Mouse (Mus musculus): ENCODE data around the gene Crtc1.

The Crtc1 gene

DNA sequence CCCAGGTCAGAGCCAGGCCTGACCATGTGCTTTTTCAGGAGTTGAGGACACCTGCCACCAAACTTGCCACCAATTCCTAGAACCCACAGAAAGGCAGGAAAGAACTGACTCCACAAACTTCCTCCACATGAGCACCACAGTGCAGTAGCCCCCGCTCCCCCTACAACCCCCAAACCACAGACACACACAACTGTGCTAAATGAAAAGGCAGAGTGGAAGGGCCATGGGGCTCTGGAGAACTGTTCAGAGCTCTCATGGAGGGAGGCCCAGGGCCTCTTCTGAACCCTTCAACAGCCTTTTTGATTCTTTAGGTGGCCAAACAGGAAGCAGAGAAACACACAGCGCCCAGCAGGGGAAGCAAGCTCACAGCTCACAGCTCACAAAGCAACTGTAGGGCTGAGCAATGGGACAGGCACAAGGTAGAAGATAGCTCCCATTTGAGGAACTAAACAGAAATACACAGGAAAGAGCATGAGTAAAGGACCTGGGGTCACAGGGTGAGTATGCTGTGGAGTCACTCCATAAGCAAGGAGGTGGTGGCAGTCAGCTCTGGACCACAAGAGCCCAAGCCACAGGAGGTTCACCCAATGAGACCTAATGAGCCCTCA, 13.0 kb downstream of the Crtc1 start:
- DNase-seq (ENCODE audit: extremely low spot score, low read depth, low spot score) = no peak

- no peak for DNase-seq (ENCODE audit: extremely low spot score, low read depth, low spot score)
These were observed 16.7 kb downstream of the Crtc1 start for GRCm38 (mm10) chr8:70422722-70423121.

GRCm38 (mm10) chr8:70421349-70422104, 17.9 kb downstream of the Crtc1 start:
- DNase-seq (ENCODE audit: extremely low spot score, low read depth, low spot score) = no peak

- no peak for DNase-seq (ENCODE audit: extremely low spot score, low read depth, low spot score)
These were observed 19.3 kb downstream of the Crtc1 start for GRCm38 (mm10) chr8:70419879-70420643.

GRCm38 (mm10) chr8:70418954-70419353, 20.4 kb downstream of the Crtc1 start:
- DNase-seq (ENCODE audit: extremely low spot score, low read depth, low spot score) = no peak

DNA sequence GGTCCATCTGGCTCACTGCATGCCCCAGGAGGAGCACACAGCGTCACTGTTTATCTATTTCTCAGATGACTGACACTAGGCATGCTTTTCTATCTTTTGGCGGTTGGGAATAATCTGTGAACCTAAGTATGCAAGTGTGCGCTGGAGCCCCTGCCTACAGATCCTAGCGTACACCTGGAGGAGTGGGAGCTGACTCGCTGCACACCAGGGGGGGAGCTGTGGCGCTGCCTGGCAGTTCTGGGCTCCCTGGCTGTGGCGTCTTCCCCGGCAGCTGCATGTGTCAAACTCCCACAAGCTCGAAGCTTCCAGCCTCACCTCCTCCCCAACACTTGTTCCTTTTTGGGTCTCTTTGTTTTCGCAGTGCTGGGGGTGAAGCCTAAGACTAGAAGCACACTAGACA, 21.5 kb downstream of the Crtc1 start:
- DNase-seq (ENCODE audit: extremely low spot score, low read depth, low spot score) = no peak

DNA sequence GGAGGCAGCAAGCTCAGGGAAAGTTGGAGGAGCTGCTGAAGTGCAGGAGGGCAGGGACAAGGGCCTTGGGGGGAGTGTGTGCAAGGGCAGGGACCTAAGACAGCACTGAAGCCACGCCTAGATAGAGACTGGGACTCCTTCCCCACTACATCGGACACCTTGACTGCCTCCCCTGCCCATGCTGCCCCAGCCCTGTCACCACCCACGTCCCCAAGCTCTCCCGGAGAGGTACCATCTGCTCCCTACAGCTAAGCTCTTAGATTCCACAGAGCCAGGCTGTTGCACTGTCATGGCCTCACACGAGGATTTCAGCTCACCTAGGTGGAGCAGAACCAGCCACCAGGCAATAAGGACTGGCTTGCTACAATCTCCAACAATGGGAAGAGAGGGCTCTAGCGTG, 22.4 kb downstream of the Crtc1 start:
- no peak for DNase-seq (ENCODE audit: extremely low spot score, low read depth, low spot score)

GRCm38 (mm10) chr8:70415540-70416451, 23.6 kb downstream of the Crtc1 start:
- peak; percentile 26 for DNase-seq (ENCODE audit: extremely low spot score, low read depth, low spot score)

GRCm38 (mm10) chr8:70414310-70414946, 25.0 kb downstream of the Crtc1 start:
- no peak for DNase-seq (ENCODE audit: extremely low spot score, low read depth, low spot score)

DNA sequence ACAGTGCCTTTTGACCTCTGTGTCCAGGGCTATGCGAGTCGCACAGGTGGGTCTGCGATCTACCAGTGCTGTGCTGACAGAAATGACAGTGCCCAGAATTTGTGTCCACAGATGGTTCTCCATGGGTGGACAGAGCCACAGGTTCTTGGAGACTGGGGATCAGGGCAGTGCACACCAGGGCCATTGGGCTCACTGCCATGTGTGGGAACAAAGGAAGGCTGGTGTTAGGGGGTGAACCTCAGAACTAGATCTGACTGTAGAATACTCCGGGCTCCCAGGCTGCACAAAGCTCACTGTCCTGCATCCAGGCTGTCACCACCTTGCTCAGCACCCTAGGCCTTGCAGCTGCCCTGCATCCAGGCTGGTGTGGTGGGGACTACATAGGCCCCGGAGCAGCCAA, 29.1 kb downstream of the Crtc1 start:
- DNase-seq (ENCODE audit: extremely low spot score, low read depth, low spot score) = no peak

DNA sequence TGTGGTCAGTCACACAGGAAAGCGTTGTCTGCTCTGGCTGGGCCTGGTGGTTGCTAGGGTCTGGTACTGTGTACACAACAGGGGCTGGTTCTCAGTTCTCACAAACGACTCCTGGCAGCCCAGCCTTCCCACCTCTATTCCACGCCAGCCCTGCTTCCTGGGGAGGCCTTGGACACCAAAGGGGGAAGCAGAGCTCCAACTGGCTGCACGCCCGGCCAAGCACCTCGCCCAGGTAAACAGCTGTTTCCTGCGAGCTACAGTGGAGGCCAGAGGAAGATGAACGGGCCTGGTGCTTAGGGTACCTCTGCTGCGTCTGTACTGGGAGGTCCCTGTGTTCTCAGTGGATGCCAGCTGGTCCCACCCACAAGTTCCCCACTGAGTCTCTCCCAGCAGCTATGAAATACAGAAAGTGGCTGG, 29.9 kb downstream of the Crtc1 start:
- DNase-seq (ENCODE audit: extremely low spot score, low read depth, low spot score) = no peak

- no peak for DNase-seq (ENCODE audit: extremely low spot score, low read depth, low spot score)
These were observed 30.4 kb downstream of the Crtc1 start for GRCm38 (mm10) chr8:70409019-70409418.

DNA sequence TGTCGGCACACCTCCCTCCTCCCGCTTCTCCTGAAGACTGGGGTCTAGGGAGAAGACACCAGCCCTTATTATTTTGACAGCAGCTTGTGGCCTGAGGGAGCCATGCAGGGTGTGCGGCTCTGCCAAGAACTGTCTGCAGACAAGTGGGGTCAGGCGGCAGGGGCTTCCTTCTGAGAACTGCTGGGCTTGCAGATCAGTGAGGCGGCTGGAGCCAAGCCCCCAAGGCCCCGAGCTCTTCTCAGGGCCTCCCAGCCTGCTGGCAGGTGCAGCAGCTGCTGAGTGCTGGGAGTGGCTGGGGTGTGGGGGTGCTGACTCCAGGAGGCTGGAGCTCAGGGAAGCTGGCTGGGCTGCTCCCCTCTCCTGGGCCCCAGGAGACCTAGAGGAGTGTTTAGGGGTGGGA, 31.1 kb downstream of the Crtc1 start:
- no peak for DNase-seq (ENCODE audit: extremely low spot score, low read depth, low spot score)

- DNase-seq (ENCODE audit: extremely low spot score, low read depth, low spot score) = no peak
These were observed 32.8 kb downstream of the Crtc1 start for GRCm38 (mm10) chr8:70406427-70407069.

DNA sequence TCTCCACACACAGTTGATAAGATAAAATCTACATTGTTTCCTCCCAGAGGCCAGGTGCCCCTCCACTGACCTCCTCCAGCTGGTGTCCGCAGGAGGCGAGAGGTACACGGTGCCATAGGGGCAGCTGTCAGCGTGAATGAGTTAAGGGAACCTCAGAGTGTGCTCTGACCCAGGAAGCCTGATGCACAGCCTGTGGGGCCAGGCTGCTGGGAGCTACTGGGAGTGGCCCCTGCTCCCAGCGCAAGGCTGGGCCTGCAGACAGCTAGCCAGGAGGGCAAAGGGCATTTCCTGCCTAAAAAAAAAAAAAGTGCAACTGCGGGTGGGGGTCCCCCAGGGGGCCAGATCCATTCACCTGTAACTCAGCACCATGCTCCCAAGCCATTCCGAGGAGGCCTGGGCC, 34.2 kb downstream of the Crtc1 start:
- no peak for DNase-seq (ENCODE audit: extremely low spot score, low read depth, low spot score)

GRCm38 (mm10) chr8:70404212-70404611, 35.2 kb downstream of the Crtc1 start:
- DNase-seq (ENCODE audit: extremely low spot score, low read depth, low spot score) = no peak

GRCm38 (mm10) chr8:70397611-70398563, 41.5 kb downstream of the Crtc1 start:
- DNase-seq (ENCODE audit: extremely low spot score, low read depth, low spot score) = no peak

- no peak for DNase-seq (ENCODE audit: extremely low spot score, low read depth, low spot score)
These were observed 43.2 kb downstream of the Crtc1 start for GRCm38 (mm10) chr8:70396184-70396583.

- DNase-seq (ENCODE audit: extremely low spot score, low read depth, low spot score) = no peak
These were observed 43.7 kb downstream of the Crtc1 start for GRCm38 (mm10) chr8:70395649-70396048.

Measured in hindlimb bud, embryonic 11.5 days (tissue).